Comparison of ENCODE assay signal across 8 mouse cellular contexts in the genomic region with DNA sequence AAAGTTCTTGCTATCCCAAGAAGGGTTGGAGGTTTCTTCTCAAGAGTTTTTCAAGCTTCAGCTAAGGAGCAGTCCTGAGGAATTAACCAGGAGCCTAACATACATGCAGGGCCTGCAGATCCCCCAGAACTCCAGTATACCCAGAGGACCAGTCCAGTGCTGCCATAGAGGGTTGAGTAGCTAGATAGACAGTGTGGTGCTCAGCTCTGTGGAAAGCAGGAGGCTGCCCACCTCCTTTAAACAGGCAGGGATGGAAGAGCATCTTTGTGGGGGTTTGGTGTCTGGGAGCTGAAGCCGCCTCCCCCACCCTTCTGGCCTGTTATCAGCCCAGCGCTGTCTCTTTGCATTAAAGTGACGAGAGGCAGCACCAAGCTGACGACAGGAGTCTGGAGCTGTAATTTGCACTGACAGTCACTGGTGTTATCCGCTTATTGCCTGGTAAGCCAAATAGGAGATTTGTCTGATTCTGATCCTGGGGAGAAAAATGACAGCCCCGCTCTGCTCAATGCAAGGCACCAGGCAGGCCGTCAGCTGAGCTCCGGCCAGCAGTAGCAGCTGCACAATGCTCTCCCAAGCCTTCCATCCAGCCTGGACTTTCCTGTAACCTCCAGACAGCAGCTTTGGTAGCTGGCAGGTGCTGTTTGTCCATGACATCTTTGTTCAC. TPM values are rescaled to one million over a fixed set of nuclear protein-coding genes. Genes with fewer than 3 reads are reported as not detected.
DNase-seq lines count a peak whose midpoint lies in the region; ATAC-seq lines count a peak whose summit lies in the region.

No protein-coding gene starts in this region.

- 59% methylated on average over 8 of the region's 8 CpGs for WGBS in forebrain, embryonic 12.5 days
- 63% methylated on average over 8 of the region's 8 CpGs for WGBS in forebrain, embryonic 11.5 days
- 50% methylated on average over 8 of the region's 8 CpGs for WGBS in lung, embryonic 16.5 days

- no peaks in the 10 kb centered on the region for H3K27me3 ChIP-seq in forebrain, embryonic 12.5 days
- H3K27me3 ChIP-seq in forebrain, embryonic 11.5 days (ENCODE audit: control insufficient read depth, insufficient read depth, low read length), result no peaks in the 10 kb centered on the region
- no peaks in the 10 kb centered on the region for H3K27me3 ChIP-seq in lung, embryonic 16.5 days (ENCODE audit: control insufficient read depth, insufficient read depth, low read depth, low read length)

- peak overlapping the region; percentile 67 for H3K27ac ChIP-seq in forebrain, embryonic 12.5 days
- no peak overlapping the region for H3K27ac ChIP-seq in forebrain, embryonic 11.5 days (ENCODE audit: low read depth, low read length)
- no peak overlapping the region for H3K27ac ChIP-seq in lung, embryonic 16.5 days (ENCODE audit: low read length)

- no peaks in the 10 kb centered on the region for H3K36me3 ChIP-seq in forebrain, embryonic 12.5 days (replicated peaks)
- H3K36me3 ChIP-seq in forebrain, embryonic 11.5 days (ENCODE audit: control insufficient read depth, insufficient read depth, low read length), result no peaks in the 10 kb centered on the region
- H3K36me3 ChIP-seq in lung, embryonic 16.5 days (ENCODE audit: control insufficient read depth, insufficient read depth, low read length), result no peaks in the 10 kb centered on the region

- H3K4me1 ChIP-seq in forebrain, embryonic 12.5 days, result peaks cover 13% of the 10 kb centered on the region
- no peaks in the 10 kb centered on the region for H3K4me1 ChIP-seq in forebrain, embryonic 11.5 days (replicated peaks; ENCODE audit: control insufficient read depth, insufficient read depth, low read length)
- H3K4me1 ChIP-seq in lung, embryonic 16.5 days (replicated peaks; ENCODE audit: control insufficient read depth, insufficient read depth, low read length), result peaks cover 15% of the 10 kb centered on the region

- H3K4me2 ChIP-seq in forebrain, embryonic 12.5 days, result no peak overlapping the region
- no peak overlapping the region for H3K4me2 ChIP-seq in forebrain, embryonic 11.5 days (ENCODE audit: low read depth, low read length, severe bottlenecking)
- H3K4me2 ChIP-seq in lung, embryonic 16.5 days (ENCODE audit: low read depth, low read length), result no peak overlapping the region

- peak; percentile 73 for ATAC-seq in forebrain, embryonic 12.5 days (ENCODE audit: low FRiP score)
- ATAC-seq in forebrain, embryonic 11.5 days (replicated peaks; ENCODE audit: low FRiP score), result no peak
- ATAC-seq in lung, embryonic 16.5 days (ENCODE audit: low read depth), result 0 out of 2 replicates have a peak, but pooled peaks have one; percentile 45

- intact Hi-C loops in left cerebral cortex, postnatal 14 days (cut with DNase I), result no loop called here

- H3K9me3 ChIP-seq in forebrain, embryonic 12.5 days, result no peaks in the 10 kb centered on the region
- H3K9me3 ChIP-seq in forebrain, embryonic 11.5 days (ENCODE audit: control insufficient read depth, low read length), result no peaks in the 10 kb centered on the region
- no peaks in the 10 kb centered on the region for H3K9me3 ChIP-seq in lung, embryonic 16.5 days (ENCODE audit: control insufficient read depth, low read length)

- no peak overlapping the region for H3K4me3 ChIP-seq in forebrain, embryonic 12.5 days (replicated peaks)
- H3K4me3 ChIP-seq in forebrain, embryonic 11.5 days (ENCODE audit: low read depth, low read length), result no peak overlapping the region
- no peak overlapping the region for H3K4me3 ChIP-seq in lung, embryonic 16.5 days (ENCODE audit: low read length)

- no peak for DNase-seq in forebrain, embryonic 11.5 days (ENCODE audit: low spot score)
- no peak for DNase-seq in lung, postnatal 4 days
- peak; percentile 31 to 63 for DNase-seq in left cerebral cortex, postnatal 14 days (ENCODE audit: low spot score in 2 of 2)
- DNase-seq in yolk sac, embryonic 10.5 days (ENCODE audit: low spot score), result peak; percentile 47
- no peak for DNase-seq in spleen, postnatal 14 days (ENCODE audit: low spot score in 2 of 2)
- DNase-seq in thymus, postnatal 25 days, result no peak

- no peak overlapping the region for H3K9ac ChIP-seq in forebrain, embryonic 12.5 days
- H3K9ac ChIP-seq in forebrain, embryonic 11.5 days (ENCODE audit: low read length), result no peak overlapping the region
- no peak overlapping the region for H3K9ac ChIP-seq in lung, embryonic 16.5 days (ENCODE audit: low read length)

RNA-seq across cellular contexts. Expression of gene Pomgnt2, which starts 51.2 kb away (rescaled TPM):
- polyA plus RNA-seq in forebrain, embryonic 12.5 days (2016; fragmentation: Nextera tagmentation; extraction: Ambion mirVana), result 14.0 and 15.2 TPM in 2 replicates
- polyA plus RNA-seq in forebrain, embryonic 11.5 days (2014; fragmentation: Nextera tagmentation; extraction: Ambion mirVana), result 12.9 and 14.6 TPM in 2 replicates
- 11.5 and 12.1 TPM in 2 replicates for polyA plus RNA-seq in lung, embryonic 16.5 days (2015; fragmentation: Nextera tagmentation; extraction: Ambion mirVana)
- 10 to 100 TPM; 38.6 to 38.8 TPM for total RNA-seq in left cerebral cortex, postnatal 14 days (2021)

Comparison
In these comparisons a context has a peak if more than half of its experiments do, and no peak if none do; other contexts are left out.
1. DNase-seq: peak in left cerebral cortex, postnatal 14 days (2 of 2) and yolk sac, embryonic 10.5 days (single experiment); none in forebrain, embryonic 11.5 days (single experiment), lung, postnatal 4 days (0 of 2), spleen, postnatal 14 days (0 of 2) and thymus, postnatal 25 days (single experiment).